Mouse (Mus musculus) CD4-positive naive resting alpha-beta T cell, adult 57 days (primary cell): ENCODE results near the gene Vmn1r160. TPM values are rescaled to one million over a fixed set of nuclear protein-coding genes. Genes with fewer than 3 reads are reported as not detected.

ENCODE experiments used
- total RNA-seq: library from RNA; stranded (reverse); gene quantifications from one replicate; pipeline ENCODE4 v1.2.4, GENCODE M21; 2023

The Vmn1r160 gene
- total RNA-seq: not detected

GRCm38 (mm10) chr7:22870924-22871323 is at the start of gene Vmn1r160:
TSS of gene Vmn1r160 (plus strand) at chr7:22871224.

GRCm38 (mm10) chr7:22843505-22843904 is 27.5 kb upstream of the Vmn1r160 start, which contains the start of gene Vmn1r159:
TSS of gene Vmn1r159 (minus strand) at chr7:22843605.

Other genes with a start within 250 kb of the Vmn1r160 start
- gene Vmn1r155, start 213.2 kb upstream of the Vmn1r160 start, total RNA-seq: not detected
- not detected for gene Gm8693, start 178.9 kb upstream of the Vmn1r160 start, total RNA-seq
- gene Gm4567, start 151.5 kb upstream of the Vmn1r160 start, total RNA-seq: not detected
- not detected for gene Vmn1r157, start 109.5 kb upstream of the Vmn1r160 start, total RNA-seq
- not detected for gene Vmn1r158, start 80.4 kb upstream of the Vmn1r160 start, total RNA-seq
- not detected for gene Vmn1r159, start 27.6 kb upstream of the Vmn1r160 start, total RNA-seq
- not detected for gene Gm4214, start 113.4 kb downstream of the Vmn1r160 start, total RNA-seq
- not detected for gene Gm4216, start 148.7 kb downstream of the Vmn1r160 start, total RNA-seq
- not detected for gene Vmn1r163, start 184.3 kb downstream of the Vmn1r160 start, total RNA-seq
- not detected for gene Gm8720, start 196.2 kb downstream of the Vmn1r160 start, total RNA-seq